Mouse (Mus musculus) liver, embryonic 15.5 days (tissue): ENCODE measurements around the gene Dhrs3. TPM values are rescaled to one million over a fixed set of nuclear protein-coding genes. Genes with fewer than 3 reads are reported as not detected.

Experiments used
- ATAC-seq: fragments of 200-750 bp; cut with Nextera tagmentation; 2 replicates; pipeline ENCODE4 v1.8.0; 2017; ENCODE audit warnings: moderate number of reproducible peaks, mild to moderate bottlenecking, moderate library complexity; ENCODE audit not compliant: insufficient read depth
- H3K27ac ChIP-seq: fragments of 300-500 bp; sonication (generic); replicated peaks from 2 replicates; pipeline ENCODE4 v1.5.1; 2015; ENCODE audit warnings: mild to moderate bottlenecking, inconsistent platforms
- H3K27me3 ChIP-seq: fragments of 300-500 bp; sonication (generic); 2 replicates; pipeline ENCODE4 v1.6.1; 2015; ENCODE audit warnings: mild to moderate bottlenecking, inconsistent platforms
- H3K36me3 ChIP-seq: fragments of 300-500 bp; sonication (generic); replicated peaks from 2 replicates; pipeline ENCODE4 v1.6.1; 2015; ENCODE audit warnings: moderate library complexity, mild to moderate bottlenecking, inconsistent platforms
- H3K4me1 ChIP-seq: fragments of 300-500 bp; sonication (generic); replicated peaks from 2 replicates; pipeline ENCODE4 v1.6.1; 2015; ENCODE audit warnings: inconsistent platforms
- H3K4me2 ChIP-seq: fragments of 300-500 bp; sonication (generic); 2 replicates; pipeline ENCODE4 v1.6.1; 2015; ENCODE audit warnings: moderate library complexity, mild to moderate bottlenecking, inconsistent platforms
- H3K4me3 ChIP-seq: fragments of 300-500 bp; sonication (generic); replicated peaks from 2 replicates; pipeline ENCODE4 v1.5.1; 2015; ENCODE audit warnings: mild to moderate bottlenecking, inconsistent platforms
- H3K9ac ChIP-seq: fragments of 300-500 bp; sonication (generic); 2 replicates; pipeline ENCODE4 v1.6.1; 2015; ENCODE audit warnings: moderate library complexity, mild to moderate bottlenecking, inconsistent platforms
- H3K9me3 ChIP-seq: fragments of 300-500 bp; sonication (generic); replicated peaks from 2 replicates; pipeline ENCODE4 v1.6.1; 2016; ENCODE audit warnings: inconsistent platforms
- WGBS: fragments of 180-500 bp; shearing (Covaris S2); methylation state at CpG from one replicate; pipeline ENCODE4 v1.1.7; 2015; ENCODE audit warnings: mixed read lengths; ENCODE audit not compliant: insufficient replicate concordance; 5-methylcytosine and 5-hydroxymethylcytosine counted together
- polyA plus RNA-seq: library from polyadenylated mRNA; unstranded; fragments of >200 nt; fragmentation: Nextera tagmentation; extraction: Ambion mirVana; gene quantifications from 2 replicates; pipeline ENCODE4 v1.2.1, GENCODE M21; 2015

Gene Dhrs3
- polyA plus RNA-seq, 1 experiment from 2014 or later: 27.6 TPM

GRCm38 (mm10) chr4:144977057-144977456 is 84.4 kb downstream of the Dhrs3 start:
- H3K9me3 ChIP-seq: no peaks in the 10 kb centered on the region
- H3K4me1 ChIP-seq: peaks cover 16% of the 10 kb centered on the region
- no peak; the same call in 1 of the 2 replicates for ATAC-seq
- H3K27me3 ChIP-seq: no peaks in the 10 kb centered on the region
- 58% methylated on average over 1 of the region's 1 CpGs for WGBS
- no peak overlapping the region for H3K27ac ChIP-seq
- H3K4me2 ChIP-seq: no peak overlapping the region
- H3K36me3 ChIP-seq: no peaks in the 10 kb centered on the region
- H3K9ac ChIP-seq: no peak overlapping the region
- H3K4me3 ChIP-seq: no peak overlapping the region

Other genes starting within 250 kb of the Dhrs3 start
- gene Gm436, start 206.5 kb upstream of the Dhrs3 start, polyA plus RNA-seq: not detected in 2 replicates
- gene Gm13178, start 171.4 kb upstream of the Dhrs3 start, polyA plus RNA-seq: not detected in 2 replicates
- not detected in 2 replicates for gene Gm438, start 106.2 kb upstream of the Dhrs3 start, polyA plus RNA-seq